Mouse (Mus musculus) thymus, adult 2 months (tissue): ENCODE data around the gene Atp5j.

Source experiments
- CTCF ChIP-seq: fragments of 200-500 bp; IDR thresholded peaks from 2 replicates; pipeline ENCODE4 v1.5.1; 2012; ENCODE audit warnings: mild to moderate bottlenecking, control low read depth, low read length, moderate library complexity, borderline replicate concordance; ENCODE audit not compliant: control insufficient read depth, poor library complexity, insufficient read depth; ENCODE audit errors: extremely low read depth
- POLR2A ChIP-seq: fragments of 200-500 bp; IDR thresholded peaks from 2 replicates; pipeline ENCODE4 v1.6.1; 2012; ENCODE audit warnings: mild to moderate bottlenecking, low read length, control low read depth, moderate library complexity; ENCODE audit not compliant: control insufficient read depth, poor library complexity, insufficient read depth; ENCODE audit errors: extremely low read depth

GRCm38 (mm10) chr16:84795337-84795736 lies 40.1 kb downstream of the Atp5j start:
- TF ChIP-seq CTCF = no peak
- no peak for TF ChIP-seq POLR2A
